Mouse (Mus musculus) cerebellum, adult 2 months (tissue): ENCODE results near the gene Aspdh.

Experiments
- CTCF ChIP-seq: fragments of 200-500 bp; IDR thresholded peaks from 2 replicates; pipeline ENCODE4 v1.5.1; 2011; ENCODE audit warnings: low read depth, mild to moderate bottlenecking, control low read depth, low read length, moderate library complexity, borderline replicate concordance; ENCODE audit not compliant: insufficient read depth
- POLR2A ChIP-seq: fragments of 200-500 bp; IDR thresholded peaks from 2 replicates; pipeline ENCODE4 v1.6.1; 2011; ENCODE audit warnings: low read length, control low read depth, borderline replicate concordance; ENCODE audit not compliant: insufficient read depth

DNA sequence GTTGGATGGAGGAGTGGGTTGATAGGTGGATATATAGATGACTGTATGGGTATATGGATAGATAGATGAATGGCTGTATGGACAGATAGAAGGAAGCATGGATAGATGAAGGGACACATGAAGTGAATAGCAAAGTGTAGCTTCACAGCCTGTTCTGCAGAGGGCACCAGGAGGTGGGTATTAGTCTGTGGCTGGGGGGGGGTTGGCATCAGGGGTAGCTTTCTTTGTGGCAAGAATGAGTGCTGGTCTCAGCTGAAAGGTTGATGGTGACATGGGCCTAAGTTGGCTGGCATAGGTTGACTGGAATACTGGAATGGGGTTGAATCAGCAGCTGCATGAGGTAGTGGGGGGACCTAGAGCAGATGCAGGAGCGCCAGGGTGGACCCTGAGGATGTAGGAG lies 24.0 kb upstream of the Aspdh start:
- TF ChIP-seq POLR2A: no peak
- TF ChIP-seq CTCF: no peak
